Mouse (Mus musculus) thymus, adult 2 months (tissue): ENCODE results near the gene Mlxip.

ENCODE experiments used
- CTCF ChIP-seq: fragments of 200-500 bp; IDR thresholded peaks from 2 replicates; pipeline ENCODE4 v1.5.1; 2012; ENCODE audit warnings: mild to moderate bottlenecking, control low read depth, low read length, moderate library complexity, borderline replicate concordance; ENCODE audit not compliant: control insufficient read depth, poor library complexity, insufficient read depth; ENCODE audit errors: extremely low read depth
- POLR2A ChIP-seq: fragments of 200-500 bp; IDR thresholded peaks from 2 replicates; pipeline ENCODE4 v1.6.1; 2012; ENCODE audit warnings: mild to moderate bottlenecking, low read length, control low read depth, moderate library complexity; ENCODE audit not compliant: control insufficient read depth, poor library complexity, insufficient read depth; ENCODE audit errors: extremely low read depth

DNA sequence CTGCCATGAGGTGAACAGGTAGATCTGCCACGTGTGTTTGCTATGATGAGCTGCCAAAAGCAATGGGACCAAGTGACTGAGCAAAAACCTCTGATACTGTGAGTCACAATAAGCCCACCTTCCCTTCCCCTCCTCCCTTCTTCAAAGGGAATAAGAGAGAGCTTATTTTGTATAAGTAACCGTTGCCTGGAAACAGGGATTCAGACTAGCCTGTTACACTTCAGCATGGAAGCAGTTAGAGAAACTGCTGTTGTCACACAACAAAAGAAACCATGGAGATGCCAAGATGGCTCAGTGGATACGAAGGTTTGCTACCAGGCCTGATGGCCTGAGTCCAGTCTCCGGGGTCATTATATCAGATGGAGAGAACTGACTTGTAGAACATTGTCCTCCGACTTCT, 79.2 kb downstream of the Mlxip start:
- TF ChIP-seq POLR2A (no peak), CTCF (no peak)
